Mouse (Mus musculus): ENCODE measurements around the gene 3110082I17Rik.

Gene 3110082I17Rik

GRCm38 (mm10) chr5:139449926-139450325, 10.4 kb downstream of the 3110082I17Rik start:
- DNase-seq = no peak

DNA sequence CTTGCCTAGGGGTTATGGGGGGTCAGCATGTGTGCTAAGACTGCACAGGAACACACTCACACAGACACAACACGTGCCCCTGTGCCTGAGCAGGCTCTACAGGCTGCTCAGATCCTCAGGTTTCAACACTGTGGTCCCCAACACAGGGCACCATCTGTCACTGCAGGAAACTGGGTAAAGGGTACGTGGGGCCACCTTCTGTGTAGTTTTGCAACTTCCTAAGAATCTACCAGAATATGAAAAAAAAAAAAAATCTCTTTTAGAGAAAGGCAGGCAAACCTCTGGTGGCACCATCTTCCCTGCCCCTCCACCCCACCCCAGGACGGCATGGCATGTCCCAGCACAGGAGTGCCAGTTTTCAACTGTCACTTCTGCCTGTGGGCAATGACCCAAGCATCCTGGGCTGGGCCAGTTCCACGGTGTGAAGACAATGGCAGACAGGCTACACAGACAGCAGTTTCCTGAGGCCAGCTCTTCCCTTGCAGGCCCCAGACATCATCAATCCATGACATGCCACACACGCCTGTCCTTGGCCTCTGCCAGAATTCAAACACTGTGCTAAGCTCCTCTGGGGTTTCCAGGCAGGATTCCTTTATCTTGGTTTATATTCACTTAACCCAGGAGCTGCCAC, 11.1 kb downstream of the 3110082I17Rik start:
- no peak for DNase-seq

GRCm38 (mm10) chr5:139448025-139448424, 12.3 kb downstream of the 3110082I17Rik start:
- DNase-seq = peak; percentile 68

DNA sequence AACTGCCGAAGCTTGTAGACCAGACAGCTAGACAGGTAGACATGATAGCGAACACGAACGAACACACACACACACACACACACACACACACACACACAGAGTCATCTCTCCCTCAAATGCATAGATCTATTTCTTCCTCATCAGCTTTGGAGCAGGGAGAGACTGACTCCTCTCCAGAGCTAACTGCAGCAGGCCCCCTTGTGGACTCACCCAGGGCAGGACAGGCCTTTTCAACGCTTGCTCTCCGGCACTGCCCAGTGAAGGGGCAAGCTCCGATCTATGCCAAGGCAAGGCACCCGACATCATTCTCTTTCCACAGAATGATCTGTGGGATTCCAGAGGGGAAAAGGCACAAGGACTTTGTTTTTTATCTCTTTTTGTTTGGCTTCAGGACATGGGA, 15.1 kb downstream of the 3110082I17Rik start:
- DNase-seq = no peak

- no peak for DNase-seq
Measured at GRCm38 (mm10) chr5:139442962-139443361, 17.4 kb downstream of the 3110082I17Rik start.

DNA sequence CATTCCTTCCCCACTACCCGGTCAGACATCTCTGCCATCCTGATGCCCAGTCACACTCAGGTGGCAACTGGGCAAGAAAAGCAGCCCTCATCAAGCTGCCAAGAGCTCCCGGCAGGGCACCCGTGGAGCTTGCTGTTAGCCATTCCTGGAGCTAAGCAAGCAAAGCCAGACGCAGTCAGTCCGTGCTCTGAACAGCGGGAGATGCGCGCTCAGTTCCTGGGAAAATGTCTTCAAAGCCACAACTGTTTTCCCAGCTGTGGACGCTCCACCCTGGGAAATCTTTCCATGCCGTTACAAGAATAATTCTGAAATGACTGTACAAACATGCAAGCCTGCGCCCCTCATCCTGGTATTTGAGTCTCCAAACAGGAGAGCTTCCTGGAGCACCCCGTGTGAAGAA, 17.9 kb downstream of the 3110082I17Rik start:
- DNase-seq = no peak

- DNase-seq = no peak
Measured at GRCm38 (mm10) chr5:139441726-139442018, 18.7 kb downstream of the 3110082I17Rik start.

DNA sequence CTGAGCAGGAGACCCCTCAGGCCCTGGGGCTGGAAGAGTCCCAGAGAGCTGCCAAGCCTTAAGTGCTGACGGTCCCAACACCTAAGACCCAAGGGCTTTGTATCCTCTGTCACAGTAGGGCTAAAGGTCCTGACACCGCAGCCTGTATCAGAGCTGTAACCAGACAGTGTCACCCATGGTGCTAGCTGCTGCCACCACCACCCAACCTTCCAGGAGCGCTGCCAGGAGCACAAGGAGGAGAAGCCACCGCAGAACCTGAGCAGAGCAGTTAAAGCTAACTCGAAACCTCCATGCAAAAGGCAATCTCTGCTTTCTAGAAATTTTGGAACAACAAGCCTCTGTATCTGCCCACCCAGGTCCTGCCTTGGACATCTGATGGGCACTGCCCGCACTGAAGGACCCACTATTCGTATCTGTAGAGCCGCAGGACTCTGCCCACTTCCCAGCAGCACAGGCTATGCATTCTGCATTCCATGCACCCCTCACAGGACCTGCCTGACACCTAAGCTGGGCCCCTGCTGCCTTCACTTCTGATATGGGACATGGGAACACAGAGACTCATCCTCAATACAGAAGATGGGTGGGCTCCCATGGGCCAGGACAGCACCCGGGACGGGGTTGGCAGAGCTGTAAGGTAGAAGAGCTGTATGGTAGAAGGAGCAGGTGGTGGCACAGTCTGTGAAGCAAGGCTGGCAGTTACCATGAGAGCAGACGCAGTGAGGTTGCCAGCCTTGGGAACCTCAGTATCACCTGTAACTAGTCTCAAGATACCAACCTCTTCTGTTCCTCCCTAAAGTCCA, 19.2 kb downstream of the 3110082I17Rik start:
- no peak for DNase-seq

- no peak for DNase-seq
Measured at GRCm38 (mm10) chr5:139440451-139440850, 19.9 kb downstream of the 3110082I17Rik start.

DNA sequence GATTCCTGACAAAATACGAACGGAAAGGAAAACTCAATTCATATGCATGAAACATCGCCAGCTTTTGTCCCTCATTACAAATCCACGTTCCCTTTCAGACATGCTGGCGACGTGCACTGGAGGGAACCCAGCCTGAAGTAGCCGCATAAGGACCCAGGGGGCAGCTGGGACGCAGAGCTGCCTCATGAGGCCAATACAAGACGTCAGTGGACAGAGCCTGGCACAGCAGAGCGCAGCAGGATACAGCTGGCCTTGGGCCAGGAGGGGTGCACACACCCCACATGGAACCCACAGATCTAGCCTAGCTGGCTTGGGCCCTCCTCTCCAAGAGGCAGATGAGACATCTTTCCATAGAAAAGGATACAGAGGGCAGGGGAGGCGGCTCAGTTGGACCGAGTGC, 21.9 kb downstream of the 3110082I17Rik start:
- no peak for DNase-seq

DNA sequence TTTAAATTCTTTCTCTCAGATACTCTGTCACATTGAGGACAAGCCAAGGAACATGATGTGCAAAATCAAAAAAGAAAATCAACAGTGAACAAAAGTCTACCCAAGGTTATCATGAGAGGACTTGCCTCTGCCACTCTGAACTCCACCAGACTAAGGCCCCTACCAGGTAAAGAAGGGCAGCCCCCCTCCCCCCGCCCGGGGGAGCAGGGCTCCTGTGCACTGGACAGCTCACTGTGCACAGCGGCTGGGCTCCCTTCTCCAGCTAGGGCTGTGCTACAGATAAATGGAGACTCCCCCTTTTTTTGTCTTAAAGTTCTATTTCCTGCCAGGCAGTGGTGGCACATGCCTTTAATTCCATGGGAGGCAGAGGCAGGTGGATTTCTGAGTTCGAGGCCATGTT, 22.6 kb downstream of the 3110082I17Rik start:
- no peak for DNase-seq

- DNase-seq = peak; percentile 87
Measured at GRCm38 (mm10) chr5:139434940-139435339, 25.4 kb downstream of the 3110082I17Rik start.

DNA sequence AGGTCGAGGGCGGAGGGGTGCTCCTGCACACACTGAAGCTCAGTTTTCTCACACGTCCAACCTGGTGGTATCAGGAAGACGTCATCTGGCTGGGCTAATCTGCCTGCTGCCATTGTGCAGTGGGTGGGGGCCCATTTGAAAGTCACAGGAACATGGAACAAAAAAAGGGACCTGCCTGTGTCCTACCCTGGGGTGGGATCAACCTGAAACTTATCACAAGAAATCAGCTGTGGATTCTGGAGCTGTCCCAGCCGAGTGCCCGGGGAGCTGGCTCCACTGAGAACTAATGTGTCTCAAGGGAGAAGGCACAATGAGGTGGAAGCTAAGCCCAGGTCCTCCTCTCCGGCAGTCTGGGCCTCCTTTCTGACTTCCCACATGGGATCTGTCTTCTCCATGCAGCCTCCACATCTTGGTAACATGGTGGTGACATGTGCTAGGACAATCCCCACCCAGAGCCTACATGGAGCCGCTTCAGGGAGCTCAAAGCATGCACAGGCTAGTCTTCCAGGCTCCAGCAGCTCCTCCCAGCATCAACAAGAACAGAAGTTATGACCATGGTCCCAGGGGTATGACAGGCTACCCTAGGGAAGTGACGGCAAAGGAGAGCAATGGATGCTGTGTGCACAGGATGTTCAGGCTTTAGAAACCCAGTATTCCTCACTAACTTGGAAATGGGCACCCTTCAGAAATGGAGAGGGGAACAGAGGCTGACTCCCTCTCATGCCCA, 26.3 kb downstream of the 3110082I17Rik start:
- DNase-seq = no peak

DNA sequence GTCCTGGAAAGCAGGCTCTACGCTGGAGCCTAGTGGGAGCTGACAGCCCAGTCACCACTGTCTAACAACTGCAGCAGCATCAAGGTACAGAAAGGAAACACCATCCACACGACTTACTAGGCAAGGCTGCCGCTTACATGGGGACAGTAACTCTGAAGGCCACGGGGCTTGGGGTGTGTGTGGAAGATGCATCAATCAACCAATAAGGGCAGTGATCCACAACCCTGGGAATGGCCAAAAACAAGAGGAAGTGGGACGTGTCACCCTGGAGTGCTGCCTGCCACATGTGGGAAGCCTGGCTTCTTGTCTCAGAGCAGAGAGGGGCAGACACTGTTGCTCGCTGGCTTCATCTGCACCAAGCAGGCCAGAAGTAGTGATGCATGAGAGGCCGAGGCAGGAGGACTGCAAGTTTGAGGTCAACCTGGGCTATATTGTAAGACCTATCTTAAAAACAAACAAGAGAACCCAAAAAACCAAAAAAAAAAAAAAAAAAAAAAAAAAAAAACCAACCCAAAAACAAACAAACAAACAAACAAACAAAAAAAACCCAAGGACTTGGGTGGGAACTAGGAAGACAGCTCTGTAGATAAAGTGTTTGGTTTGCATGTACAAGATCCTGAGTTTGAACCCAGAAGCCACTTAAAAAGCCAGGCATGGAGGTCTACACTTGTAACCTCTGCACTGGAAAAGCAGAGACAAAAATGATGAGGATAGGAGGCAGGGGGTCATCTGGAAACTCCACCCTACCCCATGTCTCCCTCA, 27.4 kb downstream of the 3110082I17Rik start:
- DNase-seq = no peak

- DNase-seq = no peak
Measured at GRCm38 (mm10) chr5:139432333-139432732, 28.0 kb downstream of the 3110082I17Rik start.

- no peak for DNase-seq
Measured at GRCm38 (mm10) chr5:139429818-139430341, 30.4 kb downstream of the 3110082I17Rik start.

GRCm38 (mm10) chr5:139427989-139428388, 32.3 kb downstream of the 3110082I17Rik start:
- no peak for DNase-seq

DNA sequence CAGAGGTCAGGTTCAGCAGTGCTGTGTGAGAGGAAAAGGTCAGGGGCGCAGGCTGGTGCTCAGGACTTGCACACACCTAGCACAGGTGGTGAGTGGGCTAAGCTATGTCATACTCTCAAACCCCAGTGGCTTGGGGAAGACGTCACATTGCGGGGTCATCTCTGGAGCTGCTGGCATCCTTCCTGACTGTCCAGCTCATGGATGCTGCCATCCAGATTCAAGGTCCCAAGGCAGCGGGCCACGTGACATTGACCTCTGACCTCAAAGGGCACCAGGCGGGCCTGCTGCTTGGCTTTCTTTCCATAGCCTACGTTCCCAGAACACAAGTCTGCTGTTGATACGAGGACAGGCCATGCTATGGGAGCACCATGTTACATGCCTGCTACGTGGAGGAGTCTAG, 33.3 kb downstream of the 3110082I17Rik start:
- DNase-seq = no peak

DNA sequence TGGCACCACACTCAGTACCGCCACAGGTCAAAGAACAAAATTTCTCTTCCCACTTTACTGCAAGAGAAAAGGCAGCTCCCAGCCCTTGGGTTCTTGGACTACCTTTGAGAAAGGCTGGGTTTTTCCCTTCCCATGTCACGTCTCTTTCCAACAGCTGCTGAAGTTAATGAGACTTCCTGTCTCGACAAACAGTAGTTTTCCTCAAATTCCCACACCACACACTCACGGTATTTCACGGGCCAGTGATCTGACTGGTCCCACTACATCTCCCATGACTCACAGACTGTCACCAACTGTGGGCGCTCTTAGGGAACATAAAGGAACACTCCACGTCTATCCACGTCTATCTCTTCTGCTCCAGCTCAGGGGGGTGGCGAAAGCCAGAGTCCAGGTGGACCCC, 35.1 kb downstream of the 3110082I17Rik start:
- no peak for DNase-seq

GRCm38 (mm10) chr5:139423026-139423865, 37.1 kb downstream of the 3110082I17Rik start, which contains the start of gene Gper1:
Gper1 (plus strand) TSS chr5:139423151.
- DNase-seq = no peak

DNA sequence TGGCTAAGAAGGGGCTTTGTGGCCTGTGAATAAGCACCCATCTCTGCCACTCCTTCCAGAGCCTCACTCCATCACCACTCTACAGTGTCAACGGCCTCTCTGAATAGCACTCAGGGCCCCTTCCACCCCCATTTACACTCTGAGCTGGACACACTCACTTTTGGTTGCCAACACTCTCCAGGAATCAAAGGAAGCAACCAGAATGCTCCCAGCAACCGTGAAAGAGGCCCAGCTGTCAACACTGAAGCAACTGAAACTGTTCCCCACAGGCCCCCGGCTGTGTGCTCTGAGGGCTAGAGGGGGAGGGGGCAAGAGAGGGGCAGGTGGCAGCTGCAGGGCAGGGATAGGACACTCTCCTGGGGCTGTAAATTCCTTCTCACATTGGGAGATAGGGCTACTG, 41.7 kb downstream of the 3110082I17Rik start:
- no peak for DNase-seq

DNA sequence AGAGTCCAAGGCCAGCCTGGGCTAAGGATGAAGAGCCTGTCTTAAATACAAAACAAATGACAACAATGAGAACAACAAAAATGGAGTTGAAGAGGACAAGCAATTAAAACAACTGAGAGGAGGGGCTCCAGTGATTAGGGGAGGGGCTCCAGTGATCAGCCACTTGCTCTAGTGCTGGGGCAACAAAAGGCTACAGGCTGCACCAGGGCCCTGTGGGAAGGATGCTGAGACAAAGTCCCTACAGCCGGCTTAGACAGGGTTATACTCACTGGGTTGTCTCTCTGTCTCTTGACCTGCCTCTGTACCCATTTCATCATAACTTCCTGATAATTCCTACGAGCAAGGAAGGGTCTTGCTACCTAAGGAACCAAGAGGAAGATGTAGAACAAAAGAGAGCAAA, 42.2 kb downstream of the 3110082I17Rik start:
- no peak for DNase-seq

Data from right cerebral cortex, adult 18-20 months (tissue).